Mouse (Mus musculus) MN1 (cell line): ENCODE results near the gene Cacnb2.

Source experiments
- DNase-seq: peaks from one replicate; pipeline ENCODE4 v3.0.0-alpha.2; 2016; ENCODE audit warnings: low spot score

The Cacnb2 gene

GRCm38 (mm10) chr2:14988451-14988850 lies 385.6 kb downstream of the Cacnb2 start:
- DNase-seq, result no peak

- no peak for DNase-seq
These were observed 386.5 kb downstream of the Cacnb2 start for GRCm38 (mm10) chr2:14989350-14989749.

- no peak for DNase-seq
These were observed 389.6 kb downstream of the Cacnb2 start for GRCm38 (mm10) chr2:14992531-14992930.

GRCm38 (mm10) chr2:14996036-14996435 lies 393.1 kb downstream of the Cacnb2 start:
- no peak for DNase-seq

- DNase-seq, result no peak
These were observed 394.9 kb downstream of the Cacnb2 start for GRCm38 (mm10) chr2:14997836-14998235.

GRCm38 (mm10) chr2:15007531-15007930 lies 404.6 kb downstream of the Cacnb2 start:
- DNase-seq, result no peak

- DNase-seq, result no peak
These were observed 405.2 kb downstream of the Cacnb2 start for GRCm38 (mm10) chr2:15008072-15008471.

GRCm38 (mm10) chr2:15026817-15027216 lies 423.9 kb downstream of the Cacnb2 start:
- no peak for DNase-seq

GRCm38 (mm10) chr2:15027816-15028215 lies 424.9 kb downstream of the Cacnb2 start:
- DNase-seq, result no peak
